Mouse (Mus musculus): ENCODE measurements around the gene Sstr3.

Gene Sstr3

DNA sequence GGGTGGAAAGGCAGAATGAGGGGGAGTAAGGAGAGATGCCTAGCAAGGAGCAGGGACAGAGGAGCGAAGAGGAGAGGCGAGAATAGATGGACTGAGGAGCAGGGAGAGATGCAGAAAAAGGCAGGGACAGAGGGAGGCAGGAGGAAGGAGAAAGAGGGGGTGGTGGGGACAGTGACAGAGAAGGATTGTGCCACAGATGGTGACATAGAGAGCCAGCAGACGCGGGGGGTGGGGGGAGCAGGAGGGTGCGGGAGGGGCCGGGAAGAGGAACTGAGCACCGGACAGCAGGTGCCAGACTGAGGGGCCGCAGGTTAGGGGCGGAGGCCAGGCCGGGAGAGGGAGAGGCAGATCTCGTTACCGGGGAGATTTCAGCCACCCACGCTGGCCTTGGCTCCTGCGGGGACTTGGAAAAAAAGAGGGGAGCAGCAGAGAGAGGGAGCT, at the start of gene Sstr3:
Gene Sstr3 (minus strand): TSS at position 125 of the 441 bp plus-strand sequence.
- no peak for DNase-seq (ENCODE audit: low spot score)

DNA sequence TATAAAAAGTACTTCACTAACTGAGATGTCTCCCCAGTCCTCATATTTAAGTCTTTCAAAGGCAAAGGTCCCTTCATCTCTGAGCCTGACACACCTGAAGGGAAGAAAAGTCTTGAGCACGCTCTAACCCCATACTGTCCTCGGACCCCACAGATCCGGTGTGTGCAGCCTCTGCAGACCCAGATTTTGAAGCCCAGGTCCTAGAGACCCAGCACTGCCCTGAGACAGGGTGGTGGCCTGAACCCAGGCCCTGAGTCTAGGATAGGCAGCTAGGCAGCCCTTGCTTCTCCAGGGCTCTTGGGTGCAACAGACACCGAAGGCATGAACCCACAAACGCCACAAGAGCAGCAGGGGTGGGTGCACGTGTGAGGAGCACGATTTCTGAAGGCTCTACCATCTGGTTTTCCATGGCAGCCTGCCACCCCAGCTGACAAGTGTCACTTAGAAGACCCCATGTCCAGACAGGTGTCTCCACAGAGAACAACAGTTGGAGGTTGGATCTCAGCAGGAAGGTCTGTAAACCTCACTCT, 49.5 kb upstream of the Sstr3 start:
- DNase-seq (ENCODE audit: low spot score) = no peak

DNA sequence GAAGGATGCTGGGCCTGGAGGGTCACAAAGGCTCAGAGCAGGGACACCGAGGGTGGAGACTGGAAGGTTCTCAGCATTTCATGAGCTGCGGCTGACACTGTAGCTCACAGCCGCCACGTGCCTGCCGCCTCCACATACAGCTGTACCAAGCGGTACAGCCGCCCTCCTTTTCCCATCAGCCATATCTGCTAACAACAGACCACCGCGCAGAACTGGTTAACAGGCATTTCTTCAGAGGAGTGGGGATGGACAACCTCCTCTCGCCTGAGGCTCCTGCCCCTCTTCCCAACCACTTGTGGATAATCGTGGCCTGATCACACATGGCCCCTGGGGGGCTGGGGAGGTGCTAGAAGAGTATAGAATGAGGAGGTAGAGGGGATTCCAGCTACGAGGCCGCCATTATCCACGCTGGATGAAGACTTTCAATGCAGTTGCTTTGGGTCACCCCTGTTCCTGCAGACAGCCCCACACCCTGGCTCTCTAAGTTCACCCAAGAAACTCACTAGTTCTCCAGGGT, 48.0 kb upstream of the Sstr3 start:
- no peak for DNase-seq (ENCODE audit: low spot score)

DNA sequence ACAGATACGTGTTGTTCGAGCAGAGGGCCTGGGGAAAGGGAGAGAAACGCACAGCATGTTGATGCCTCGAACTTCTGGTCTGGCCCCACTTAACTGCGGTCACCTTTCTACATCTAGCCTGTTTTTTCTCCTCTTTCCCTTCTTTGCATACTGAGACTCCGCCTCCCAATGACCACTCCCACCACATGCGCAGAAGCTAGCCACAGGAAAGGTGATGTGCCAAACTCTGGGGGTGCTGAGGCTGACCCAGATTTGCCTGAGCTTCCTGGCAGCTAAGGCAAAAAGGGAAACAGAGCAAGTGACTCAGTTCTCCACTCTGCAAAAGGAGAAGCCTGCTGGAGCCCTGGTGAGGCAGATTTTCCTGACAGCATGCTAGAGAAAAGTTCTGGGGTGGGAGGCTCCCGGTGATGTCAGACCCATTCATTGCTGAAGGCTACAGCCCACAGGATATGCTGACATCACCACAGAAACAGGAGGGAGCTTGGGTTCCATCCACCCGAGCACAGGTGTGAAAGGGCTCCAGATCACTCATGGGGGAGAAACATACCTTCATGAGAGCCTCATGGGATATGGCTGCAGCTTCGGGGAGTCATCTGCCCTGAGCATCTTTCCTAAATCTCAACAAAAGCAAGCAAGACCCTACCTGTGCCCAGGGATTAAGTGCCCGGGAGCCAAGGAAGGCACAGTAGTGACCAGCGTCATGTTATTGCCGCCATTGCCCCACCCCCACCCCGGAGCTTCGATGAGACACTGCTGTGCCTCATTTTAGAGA, 47.4 kb upstream of the Sstr3 start:
- DNase-seq (ENCODE audit: low spot score) = no peak

DNA sequence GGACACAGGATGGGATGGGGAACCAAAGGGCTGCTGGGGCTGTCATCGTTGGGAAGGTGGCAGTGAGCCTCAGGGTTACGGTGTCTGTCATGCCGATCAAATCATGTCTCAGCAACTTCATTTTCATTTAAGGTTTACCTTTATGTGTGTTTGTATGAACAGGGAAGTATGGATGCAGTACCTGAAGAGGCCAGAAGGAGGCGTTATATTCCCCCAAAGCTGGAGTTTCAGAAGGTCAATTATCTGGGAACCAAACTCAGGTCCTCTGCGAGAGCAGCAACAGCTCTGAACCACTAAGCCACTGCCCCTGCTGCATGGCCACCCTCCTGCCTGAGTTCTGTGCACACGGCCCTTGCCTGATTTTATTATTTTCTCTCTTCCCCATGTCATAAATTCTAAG, 46.3 kb upstream of the Sstr3 start:
- DNase-seq (ENCODE audit: low spot score) = no peak

DNA sequence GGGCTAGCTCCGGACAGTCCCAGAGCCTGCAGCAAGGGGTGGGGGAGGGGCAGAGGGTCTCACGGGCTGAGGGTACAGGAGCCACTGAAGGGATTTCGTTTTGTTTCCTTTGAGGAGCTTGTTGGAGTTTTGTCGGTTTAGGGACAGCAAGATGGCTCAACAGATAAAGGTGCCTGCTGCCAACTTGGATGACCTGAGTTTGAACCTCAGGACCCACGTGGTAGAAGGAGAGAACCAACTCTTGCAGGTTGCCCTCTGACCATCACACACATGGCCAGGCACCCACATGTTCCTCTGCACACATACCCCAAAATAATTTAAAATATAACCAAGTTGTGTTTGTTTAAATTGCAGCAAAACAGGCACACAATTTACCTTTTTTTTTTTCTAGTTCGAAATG, 45.5 kb upstream of the Sstr3 start:
- no peak for DNase-seq (ENCODE audit: low spot score)

DNA sequence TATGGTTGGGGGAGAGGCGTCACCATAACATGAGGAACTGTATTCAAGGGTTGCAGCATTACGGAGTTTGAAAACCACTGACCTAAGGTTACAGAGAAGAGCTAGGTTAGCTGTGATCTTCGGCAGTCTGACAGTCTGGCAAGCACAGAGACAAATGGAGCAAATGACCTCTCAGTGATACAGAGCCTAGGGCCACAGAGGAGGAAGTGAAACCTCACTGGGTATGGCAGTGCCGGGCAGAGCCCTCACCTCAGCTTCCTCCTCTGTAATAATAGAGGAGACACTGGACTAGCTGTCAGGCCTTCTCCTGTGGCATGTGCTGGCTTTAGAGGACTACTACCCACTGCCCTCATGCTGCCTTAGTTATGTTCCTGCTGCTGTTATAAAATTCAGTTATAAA, 44.4 kb upstream of the Sstr3 start:
- DNase-seq (ENCODE audit: low spot score) = no peak

DNA sequence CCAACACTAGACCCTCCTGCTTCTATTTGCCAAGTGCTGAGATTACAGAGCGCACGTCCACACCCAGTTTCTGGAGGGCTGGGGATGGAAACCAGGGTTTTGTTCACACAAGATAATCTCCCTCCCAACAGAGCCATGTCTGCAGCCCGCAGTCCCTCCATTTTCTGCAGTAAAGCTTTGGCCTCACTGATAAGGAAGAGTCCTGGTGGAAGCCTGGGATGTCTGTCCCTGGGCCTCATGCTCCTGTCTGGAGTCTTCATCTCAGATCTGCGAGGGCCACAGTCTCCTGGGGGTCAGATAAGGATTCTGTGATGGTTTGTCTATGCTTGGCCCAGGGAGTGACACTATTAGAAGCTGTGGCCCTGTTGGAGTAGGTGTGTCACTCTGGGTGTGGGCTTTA, 43.6 kb upstream of the Sstr3 start:
- DNase-seq (ENCODE audit: low spot score) = no peak

DNA sequence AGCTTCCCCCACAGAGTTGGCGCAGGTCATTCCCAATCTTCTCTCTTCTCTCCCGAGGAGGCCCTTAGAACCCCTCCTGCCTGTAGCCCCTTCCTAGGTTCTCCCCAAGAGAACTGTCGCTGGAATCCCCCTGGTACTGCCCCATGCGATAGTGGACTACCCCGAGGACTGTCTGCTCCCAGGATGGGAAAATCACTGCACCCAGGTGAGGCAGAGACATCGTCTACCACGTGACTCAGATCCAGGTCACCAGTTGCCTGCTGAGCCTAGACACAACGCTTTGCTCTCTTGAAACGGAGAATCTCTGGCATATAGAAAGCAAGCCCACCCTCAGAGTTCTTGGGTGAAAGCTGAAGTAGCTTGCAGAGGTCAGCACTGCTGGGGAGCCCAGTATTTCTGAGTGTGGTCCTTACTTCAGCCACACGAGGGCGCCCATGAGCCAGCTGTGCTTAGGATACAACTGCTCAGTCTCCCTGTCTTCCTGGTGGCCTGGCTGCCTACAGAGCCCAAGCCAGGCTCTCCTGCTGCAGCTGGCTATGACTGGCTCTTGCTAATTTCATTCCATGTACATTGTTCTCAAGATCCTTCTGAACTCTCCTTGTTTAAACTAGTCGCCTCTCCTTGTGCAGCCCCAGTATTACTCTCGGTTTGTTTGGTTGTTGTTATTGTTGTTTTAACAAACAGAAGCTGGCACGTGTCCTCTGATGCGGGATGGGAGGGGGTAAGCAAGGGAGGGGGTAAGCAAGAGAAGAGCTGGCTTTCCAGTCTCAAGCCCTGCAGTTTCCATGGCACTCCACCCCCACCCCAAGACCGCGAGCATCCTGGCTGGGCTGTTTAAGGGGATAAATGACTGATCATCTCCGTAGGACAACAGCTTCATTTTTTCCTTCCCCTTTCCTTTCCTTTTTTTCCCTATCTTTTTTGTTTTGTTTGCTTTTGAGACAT, 42.8 kb upstream of the Sstr3 start:
- DNase-seq (ENCODE audit: low spot score) = peak; percentile 90

DNA sequence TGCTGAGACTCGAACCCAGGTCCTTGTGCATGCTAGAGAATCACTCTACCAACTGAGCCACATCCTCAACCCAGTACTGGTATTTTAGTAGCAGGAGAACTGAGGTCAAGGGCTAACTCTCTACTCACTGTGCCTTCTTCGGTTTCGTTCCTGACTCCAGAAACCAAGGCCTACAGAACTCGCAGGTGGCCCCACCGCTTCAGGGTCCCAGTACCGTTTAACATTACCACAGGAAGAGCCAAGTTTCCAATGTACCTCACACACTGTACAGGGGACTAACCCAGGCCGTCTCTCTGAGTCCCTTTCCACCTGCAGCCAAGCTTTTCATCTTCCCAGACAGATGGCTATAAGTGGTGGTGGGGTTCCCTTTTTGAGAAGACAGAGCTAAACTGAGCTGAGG, 40.9 kb upstream of the Sstr3 start:
- no peak for DNase-seq (ENCODE audit: low spot score)

DNA sequence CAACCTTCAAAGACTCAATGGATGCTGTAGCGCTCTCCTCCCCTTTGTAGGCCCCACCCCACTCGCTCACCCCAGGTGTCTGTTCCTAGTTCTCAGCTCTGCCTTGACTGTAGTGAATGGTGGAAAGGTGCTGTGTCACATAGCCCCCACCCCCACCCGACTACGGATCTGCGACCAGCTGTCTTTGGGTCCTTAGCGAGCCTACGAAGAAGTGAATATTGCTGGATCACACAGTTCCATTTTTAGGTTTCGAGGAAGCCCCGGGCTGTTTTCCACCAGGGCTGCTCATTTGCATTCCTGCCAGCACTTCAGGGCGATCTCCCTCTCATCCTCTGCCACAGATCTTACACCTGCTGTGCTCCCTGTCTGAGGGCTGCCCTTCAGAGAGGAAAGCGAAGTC, 38.9 kb upstream of the Sstr3 start:
- no peak for DNase-seq (ENCODE audit: low spot score)

DNA sequence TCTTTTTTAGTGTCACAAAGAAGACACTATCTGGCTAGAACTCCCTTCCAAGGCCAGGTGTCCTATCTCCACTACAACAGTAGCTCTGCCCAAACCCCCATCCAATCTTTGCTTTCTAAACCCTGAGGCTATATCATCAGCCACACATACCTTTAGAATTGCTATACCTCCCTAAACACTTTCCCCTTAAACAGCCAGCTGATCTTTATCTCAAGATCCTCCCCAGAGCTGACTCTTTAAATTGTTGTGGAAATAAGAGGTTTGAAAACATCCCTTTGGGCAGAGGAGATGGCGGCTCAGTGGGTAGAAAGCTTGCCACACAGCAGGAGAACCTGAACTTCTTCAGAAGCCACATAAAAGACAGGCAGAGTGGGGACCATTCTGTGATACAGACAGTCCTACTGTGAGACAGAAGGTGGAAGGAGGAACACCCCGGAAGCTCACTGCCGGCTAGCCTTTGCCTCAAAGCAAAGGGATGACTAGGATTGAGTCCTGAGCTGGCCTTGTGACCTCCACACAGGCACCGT, 31.9 kb upstream of the Sstr3 start:
- DNase-seq (ENCODE audit: low spot score) = no peak

DNA sequence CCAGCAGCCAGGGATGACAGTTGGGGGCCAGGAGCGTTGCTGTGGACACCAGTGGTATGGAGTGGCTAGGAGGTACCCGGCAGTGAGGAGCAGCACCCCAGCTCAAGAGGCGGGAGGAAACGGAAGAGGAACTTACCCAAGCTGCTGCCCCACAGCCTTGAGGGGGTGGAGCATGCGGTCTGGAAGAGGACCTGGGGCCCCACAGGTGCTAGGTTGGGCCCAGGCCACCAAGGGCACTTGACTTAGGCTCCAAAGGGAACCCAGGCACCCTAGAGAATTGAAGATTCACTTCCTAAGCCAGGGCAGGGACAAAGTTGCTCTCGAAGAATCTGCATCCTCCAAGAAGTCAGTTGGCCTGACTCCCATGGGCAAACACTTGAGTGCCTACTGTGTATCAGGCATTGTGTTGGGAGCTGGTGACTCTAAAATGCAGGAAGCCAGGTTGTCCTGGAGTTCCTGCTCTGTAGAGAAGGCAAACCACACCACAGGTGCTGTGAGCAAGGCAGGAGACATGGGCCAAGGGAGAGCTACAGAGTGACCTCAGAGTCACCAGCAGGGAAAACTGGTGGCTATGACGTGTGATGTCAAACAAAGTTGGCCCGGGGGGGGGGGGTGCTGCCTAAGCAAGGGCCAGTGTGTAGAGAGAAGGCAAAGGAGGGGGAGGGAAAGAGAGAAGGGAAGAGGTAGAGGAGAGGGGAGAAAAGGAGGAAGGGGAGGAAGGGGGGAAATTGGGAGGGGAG, 28.3 kb upstream of the Sstr3 start, which contains the start of gene Rac2:
Gene Rac2 (minus strand): TSS at position 126 of the 740 bp plus-strand sequence.
- DNase-seq (ENCODE audit: low spot score) = no peak

DNA sequence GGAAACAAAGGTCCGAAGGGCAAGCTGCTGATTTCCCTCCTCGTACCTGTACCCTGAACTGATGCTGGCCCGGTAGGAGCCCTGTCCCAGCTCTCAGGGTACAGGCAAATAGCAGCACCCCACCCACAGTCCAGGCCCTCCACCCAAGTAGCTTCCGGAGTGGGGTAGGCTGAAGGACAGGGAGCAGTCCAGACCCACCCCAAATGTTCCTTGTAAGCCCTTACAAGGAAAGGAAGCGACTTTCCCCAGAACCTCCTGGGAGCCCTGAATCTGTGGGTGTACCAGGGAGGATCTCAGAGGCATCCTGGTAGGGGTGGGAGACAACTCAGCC, 27.8 kb upstream of the Sstr3 start:
- DNase-seq (ENCODE audit: low spot score) = no peak

DNA sequence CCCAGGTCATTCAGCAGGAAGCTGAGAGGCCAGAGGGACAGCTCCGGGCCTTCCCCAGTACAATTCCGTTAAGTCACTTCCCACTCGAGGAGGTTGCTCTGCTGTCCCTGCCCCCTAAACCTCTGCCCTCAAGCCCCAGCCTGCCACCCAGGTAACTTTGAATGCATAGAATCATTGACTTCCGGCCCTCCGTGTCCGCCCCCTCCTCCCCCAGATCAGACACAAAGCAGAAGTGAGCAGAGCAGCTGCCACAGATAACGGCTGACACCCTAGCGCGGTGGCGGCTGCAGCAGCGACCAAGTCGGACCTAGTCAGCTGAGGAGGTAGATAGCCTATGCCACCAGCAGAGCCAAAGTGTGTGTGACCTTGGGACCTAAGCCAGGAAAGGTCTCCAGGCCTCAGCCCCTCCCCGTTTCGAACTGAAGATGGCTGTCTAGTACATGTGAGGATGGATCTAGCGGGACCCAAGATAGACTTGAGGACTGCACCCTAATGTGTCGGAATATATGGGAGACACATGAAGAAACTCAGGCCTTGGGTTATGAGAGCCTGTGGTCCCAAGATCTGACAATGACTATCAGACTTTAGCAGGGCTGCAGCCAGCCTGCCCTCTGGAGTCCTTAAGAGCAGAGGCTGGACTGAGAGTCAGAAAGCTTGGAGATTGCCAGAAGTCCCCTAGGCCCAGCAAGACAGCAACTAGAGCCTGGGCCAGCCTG, 27.2 kb upstream of the Sstr3 start:
- no peak for DNase-seq (ENCODE audit: low spot score)

DNA sequence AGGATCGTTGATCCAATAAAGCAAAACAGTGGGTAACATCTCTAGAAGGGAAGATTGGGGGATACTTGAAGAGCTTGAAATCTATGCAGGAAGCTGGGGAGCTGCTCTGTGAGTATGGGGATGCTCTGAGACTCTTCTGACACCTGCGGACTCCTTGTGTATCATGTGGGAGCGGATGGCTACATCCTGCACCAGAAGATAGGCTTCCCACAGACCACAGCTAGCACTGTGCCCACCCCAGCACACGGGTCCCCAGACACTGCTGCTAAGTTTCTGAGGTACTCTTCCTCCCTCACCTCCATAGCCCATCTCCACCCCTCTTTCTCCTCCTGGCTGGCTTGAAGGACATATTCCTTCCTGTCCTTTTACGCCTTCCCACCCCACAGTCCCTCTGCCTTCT, 25.7 kb upstream of the Sstr3 start:
- DNase-seq (ENCODE audit: low spot score) = no peak

DNA sequence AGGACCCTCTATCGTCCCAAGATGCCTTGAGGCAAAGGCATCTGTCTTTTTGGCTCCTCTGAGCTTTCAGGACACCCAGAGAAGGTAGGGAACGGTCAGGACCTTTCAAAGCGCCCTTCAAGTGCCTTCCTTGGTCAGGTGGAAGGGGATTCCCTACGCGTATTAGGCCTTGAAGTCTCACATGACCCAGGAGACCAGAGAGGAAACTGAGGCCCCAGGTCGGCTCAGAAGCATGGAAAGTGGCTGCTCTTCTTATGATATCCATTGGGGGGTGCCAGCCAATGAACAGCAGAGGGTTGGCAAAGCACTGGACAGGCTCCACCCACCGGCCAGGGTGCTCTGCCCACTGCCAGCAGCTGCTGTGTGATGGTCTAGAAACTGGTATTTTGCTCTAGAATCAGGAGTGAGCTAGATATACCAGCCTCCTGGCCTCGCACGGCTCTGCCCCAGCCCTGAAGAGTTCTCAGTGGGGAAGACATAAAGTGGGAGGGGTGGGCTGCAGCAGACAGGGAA, 23.2 kb upstream of the Sstr3 start:
- no peak for DNase-seq (ENCODE audit: low spot score)

DNA sequence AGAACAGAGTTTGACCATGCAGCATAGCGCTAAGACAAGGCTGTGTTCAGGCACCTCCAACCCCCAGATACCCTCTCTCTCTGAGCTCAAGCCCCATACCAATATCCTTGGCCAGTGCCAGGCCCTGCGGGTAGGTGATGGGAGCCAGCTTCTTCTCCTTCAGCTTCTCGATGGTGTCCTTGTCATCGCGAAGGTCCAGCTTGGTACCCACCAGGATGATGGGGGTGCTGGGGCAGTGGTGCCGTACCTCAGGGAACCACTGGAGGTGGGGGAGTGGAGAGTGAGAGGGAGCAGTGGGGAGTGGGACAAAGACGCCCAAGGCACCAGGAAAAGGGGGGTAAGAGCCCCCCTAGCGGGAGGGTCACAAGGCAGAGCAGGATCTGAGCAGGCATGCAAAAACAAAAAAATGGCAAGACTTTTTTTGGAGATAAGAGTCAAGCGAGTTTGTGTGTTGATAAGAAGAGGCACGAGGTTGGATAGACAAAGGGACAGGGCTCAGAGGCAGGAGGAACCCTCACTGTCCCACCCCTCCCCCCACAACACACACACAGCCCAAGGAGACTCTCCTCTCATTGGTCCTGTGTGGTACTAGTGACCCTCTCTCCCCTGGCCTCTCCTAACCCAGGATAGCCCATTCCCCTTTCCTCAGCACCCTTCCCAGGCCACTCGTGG, 20.4 kb upstream of the Sstr3 start:
- DNase-seq (ENCODE audit: low spot score) = no peak

DNA sequence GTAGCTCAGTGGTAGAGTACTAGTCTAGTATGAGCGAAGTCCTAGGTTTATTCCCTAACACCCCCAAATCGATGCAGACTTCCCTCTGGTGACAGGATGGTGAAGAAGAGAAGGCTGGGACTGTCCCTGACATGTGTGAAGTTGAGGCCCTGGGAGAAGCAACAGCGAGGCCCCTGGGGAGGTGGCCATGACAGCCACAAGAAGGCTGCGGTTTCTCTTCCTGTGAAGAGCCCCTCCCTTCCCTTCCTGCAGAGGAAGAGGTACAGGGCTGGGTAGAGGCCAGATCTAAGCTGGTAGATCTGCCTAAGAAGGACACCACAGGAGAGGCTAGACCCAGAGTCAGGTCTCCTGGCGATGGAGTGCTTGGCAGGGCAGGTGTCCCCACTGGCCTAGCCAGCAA, 19.5 kb upstream of the Sstr3 start:
- DNase-seq (ENCODE audit: low spot score) = no peak

DNA sequence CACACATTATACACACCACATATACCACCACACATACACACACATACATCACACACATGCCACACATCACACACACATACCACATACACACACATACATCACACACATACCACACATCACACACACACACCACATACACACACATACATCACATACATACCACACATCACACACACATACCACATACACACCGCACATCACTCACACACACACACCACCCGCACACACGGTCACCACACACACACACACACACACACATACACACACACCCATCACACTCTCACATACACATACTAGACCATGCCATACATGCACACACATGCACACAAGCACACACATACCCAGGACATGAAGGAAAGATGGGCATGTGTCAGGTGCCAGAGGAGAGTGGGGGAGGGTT, 18.9 kb upstream of the Sstr3 start:
- DNase-seq (ENCODE audit: low spot score) = no peak
